Comparison of ENCODE assay signal across 12 mouse cellular contexts in the genomic region with DNA sequence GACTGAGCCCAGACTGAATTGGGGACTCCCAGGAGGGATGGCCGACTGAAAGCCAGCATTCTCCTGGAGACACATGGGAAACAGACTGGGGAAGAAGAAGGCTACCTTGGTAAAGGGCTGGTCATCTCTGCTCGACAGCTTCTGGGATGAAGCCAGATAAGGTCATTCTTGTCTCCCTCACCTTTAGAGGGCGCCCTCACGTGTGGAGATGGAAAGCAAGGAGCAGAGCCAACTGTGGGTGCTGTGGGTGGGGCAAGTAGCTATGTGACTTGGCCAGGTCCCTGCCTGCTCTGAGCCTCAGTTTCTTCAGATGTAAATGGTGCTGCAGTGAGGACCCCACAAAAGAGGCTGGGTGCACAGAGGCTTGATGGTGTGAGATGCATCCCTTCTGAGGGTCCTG. TPM values are rescaled to one million over a fixed set of nuclear protein-coding genes. Genes with fewer than 3 reads are reported as not detected.
DNase-seq lines count a peak whose midpoint lies in the region; ATAC-seq and TF ChIP-seq lines count a peak whose summit lies in the region.
"Had no signal": no experiment of that assay in that cellular context is flagged by ENCODE, and none has a peak within 500 bp of the region (broad histone marks: within the 10 kb centered on the region; RNA-seq: fewer than 3 reads in every experiment).

No protein-coding gene starts in this region.

- peak; percentile 47 for DNase-seq in gastrocnemius, adult 18-20 months (ENCODE audit: low spot score)
- no peak for DNase-seq in gastrocnemius, postnatal 36 days
- DNase-seq in lung, postnatal 0 days (ENCODE audit: low spot score) = no peak
- DNase-seq in lung, postnatal 4 days = no peak
- peak; percentile 21 for DNase-seq in ES-E14 (ENCODE audit: low read depth, low spot score)
- no peak for DNase-seq in liver, postnatal 0 days
- DNase-seq in midbrain, embryonic 14.5 days = no peak
- DNase-seq: gastrocnemius, postnatal 25 days; kidney, postnatal 10 days had no signal

- no peak overlapping the region for H3K4me3 ChIP-seq in lung, postnatal 0 days (ENCODE audit: low read depth, low read length)
- no peak overlapping the region for H3K4me3 ChIP-seq in ES-E14 (ENCODE audit: insufficient read depth in 1 of 2, low read depth in 1 of 2, low read length in 2 of 2, poor library complexity in 1 of 2, severe bottlenecking in 1 of 2)
- H3K4me3 ChIP-seq in liver, postnatal 0 days (ENCODE audit: low read depth, low read length) = no peak overlapping the region
- no peak overlapping the region for H3K4me3 ChIP-seq in midbrain, embryonic 14.5 days (replicated peaks; ENCODE audit: low read depth, low read length)
- H3K4me3 ChIP-seq: myocyte had no signal

- no peak overlapping the region for H3K9ac ChIP-seq in lung, postnatal 0 days (replicated peaks; ENCODE audit: low read depth)
- H3K9ac ChIP-seq in ES-E14 (ENCODE audit: insufficient read depth, low read depth, low read length, poor library complexity, severe bottlenecking) = no peak overlapping the region
- H3K9ac ChIP-seq in liver, postnatal 0 days (replicated peaks) = no peak overlapping the region
- H3K9ac ChIP-seq in midbrain, embryonic 14.5 days (replicated peaks; ENCODE audit: low read length) = no peak overlapping the region

- no peaks in the 10 kb centered on the region for H3K9me3 ChIP-seq in lung, postnatal 0 days (ENCODE audit: low read length)
- no peaks in the 10 kb centered on the region for H3K9me3 ChIP-seq in ES-E14 (ENCODE audit: control insufficient read depth, insufficient read depth, low read depth, low read length)
- H3K9me3 ChIP-seq in liver, postnatal 0 days (ENCODE audit: low read length) = no peaks in the 10 kb centered on the region
- H3K9me3 ChIP-seq in midbrain, embryonic 14.5 days (ENCODE audit: control insufficient read depth, low read length) = no peaks in the 10 kb centered on the region

- WGBS in lung, postnatal 0 days = 27% methylated on average over 4 of the region's 4 CpGs
- 34% methylated on average over 4 of the region's 4 CpGs for WGBS in liver, postnatal 0 days (ENCODE audit: insufficient replicate concordance)
- WGBS in midbrain, embryonic 14.5 days = 42% methylated on average over 4 of the region's 4 CpGs

- peak; percentile 28 for TF ChIP-seq CTCF in lung, postnatal 0 days (IDR thresholded peaks at IDR 0.05)
- TF ChIP-seq CTCF in liver, postnatal 0 days (IDR thresholded peaks at IDR 0.05; ENCODE audit: low read depth) = peak; percentile 38

- H3K4me1 ChIP-seq in lung, postnatal 0 days (ENCODE audit: insufficient read depth, low read depth, low read length) = no peaks in the 10 kb centered on the region
- H3K4me1 ChIP-seq in ES-E14 (ENCODE audit: control insufficient read depth in 2 of 2, insufficient read depth in 2 of 2, low read length in 2 of 2, poor library complexity in 1 of 2) = 0 out of 4 replicates have a peak, but pooled peaks cover 0 to 3% of the 10 kb centered on the region in 2 experiments
- H3K4me1 ChIP-seq in liver, postnatal 0 days (ENCODE audit: insufficient read depth) = no peaks in the 10 kb centered on the region
- H3K4me1 ChIP-seq in midbrain, embryonic 14.5 days (ENCODE audit: control insufficient read depth, insufficient read depth, low read length) = no peaks in the 10 kb centered on the region

- no peaks in the 10 kb centered on the region for H3K36me3 ChIP-seq in lung, postnatal 0 days (ENCODE audit: insufficient read depth, low read length)
- no peaks in the 10 kb centered on the region for H3K36me3 ChIP-seq in ES-E14 (ENCODE audit: control insufficient read depth, insufficient read depth, low read length, poor library complexity, severe bottlenecking)
- H3K36me3 ChIP-seq in liver, postnatal 0 days (replicated peaks; ENCODE audit: insufficient read depth, low read length) = no peaks in the 10 kb centered on the region
- no peaks in the 10 kb centered on the region for H3K36me3 ChIP-seq in midbrain, embryonic 14.5 days (ENCODE audit: control insufficient read depth, insufficient read depth, low read length)

- in situ Hi-C loops in ES-E14 (cut with MboI; ENCODE audit: low sequenced_read_pairs in 2 of 2, unreplicated experiment in 2 of 2) = no loop called here

- intact Hi-C loops in gastrocnemius, postnatal 36 days (cut with DNase I) = loop anchor here (2.0 kb wide), 1 partner anchor 76 kb away; no protein-coding TSS in a partner anchor

- TF ChIP-seq EP300 in lung, postnatal 0 days (IDR thresholded peaks at IDR 0.05) = no peak
- TF ChIP-seq EP300 in liver, postnatal 0 days (IDR thresholded peaks at IDR 0.05; ENCODE audit: low read depth) = no peak

- no peak overlapping the region for H3K4me2 ChIP-seq in lung, postnatal 0 days (replicated peaks; ENCODE audit: low read depth, low read length)
- H3K4me2 ChIP-seq in liver, postnatal 0 days (ENCODE audit: low read depth, low read length) = no peak overlapping the region
- no peak overlapping the region for H3K4me2 ChIP-seq in midbrain, embryonic 14.5 days (ENCODE audit: low read length)

- no peak overlapping the region for H3K27ac ChIP-seq in lung, postnatal 0 days (ENCODE audit: low read length)
- H3K27ac ChIP-seq in ES-E14 (ENCODE audit: insufficient read depth, low read depth, low read length, poor library complexity, severe bottlenecking) = no peak overlapping the region
- H3K27ac ChIP-seq in liver, postnatal 0 days (ENCODE audit: low read depth) = no peak overlapping the region
- H3K27ac ChIP-seq in midbrain, embryonic 14.5 days (replicated peaks; ENCODE audit: low read depth, low read length) = no peak overlapping the region

- no peaks in the 10 kb centered on the region for H3K27me3 ChIP-seq in lung, postnatal 0 days (replicated peaks; ENCODE audit: insufficient read depth, low read length)
- no peaks in the 10 kb centered on the region for H3K27me3 ChIP-seq in liver, postnatal 0 days (ENCODE audit: insufficient read depth, low read length)
- H3K27me3 ChIP-seq in midbrain, embryonic 14.5 days (ENCODE audit: control insufficient read depth, insufficient read depth, low read length) = no peaks in the 10 kb centered on the region

- ATAC-seq in lung, postnatal 0 days = no peak
- no peak for ATAC-seq in liver, postnatal 0 days
- ATAC-seq in granulocyte monocyte progenitor cell, adult 5-6 weeks (replicated peaks; ENCODE audit: poor library complexity, severe bottlenecking) = no peak
- no peak for ATAC-seq in midbrain, embryonic 14.5 days (ENCODE audit: low FRiP score, low TSS enrichment)

TF ChIP-seq in ES-E14, 5 proteins besides CTCF, POLR2A, EP300 and RAD21:
- TF ChIP-seq MAFK (IDR thresholded peaks at IDR 0.05; ENCODE audit: insufficient read depth, low read depth, low read length) (no peak), HCFC1 (IDR thresholded peaks at IDR 0.05; ENCODE audit: borderline replicate concordance, insufficient read depth, low read length) (no peak), ZNF384 (IDR thresholded peaks at IDR 0.05; ENCODE audit: low read depth, low read length) (no peak), CHD2 (IDR thresholded peaks at IDR 0.05; ENCODE audit: low read depth, low read length) (no peak), ZC3H11A (IDR thresholded peaks at IDR 0.05; ENCODE audit: borderline replicate concordance, low read depth, low read length) (no peak)
TF ChIP-seq in ES-E14: peak in this region for 0.

RNA-seq across cellular contexts. Expression of a gene that starts 42.2 kb away (rescaled TPM):
- total RNA-seq in gastrocnemius, adult 18-20 months (2021) = 10 to 100 TPM; 17.6 to 26.5 TPM
- 10 to 100 TPM; 19.5 to 20.8 TPM for total RNA-seq in gastrocnemius, postnatal 36 days (2021)
- 0.17 and 0.38 TPM in 2 replicates for polyA plus RNA-seq in lung, postnatal 0 days (2015; fragmentation: Nextera tagmentation; extraction: Ambion mirVana)
- 0.67 and 1.1 TPM in 2 replicates for total RNA-seq in ES-E14 (2012; rRNA removed)
- polyA plus RNA-seq in liver, postnatal 0 days (2015; fragmentation: Nextera tagmentation; extraction: Ambion mirVana) = not detected in 2 replicates
- not detected in 2 replicates for total RNA-seq in granulocyte monocyte progenitor cell, adult 5-6 weeks (2014; fragmentation: Nextera tagmentation)
- total RNA-seq in granulocyte monocyte progenitor cell, adult 5-6 weeks (2017) = not detected in 2 replicates
- polyA plus RNA-seq in midbrain, embryonic 14.5 days (2014; fragmentation: Nextera tagmentation; extraction: Ambion mirVana) = 1.1 and 1.2 TPM in 2 replicates
- total RNA-seq: hematopoietic stem cell, adult 5-6 weeks had no signal
- polyA plus RNA-seq: myocyte had no signal

RNA-seq across cellular contexts. Expression of a gene that starts 52.8 kb away (rescaled TPM):
- total RNA-seq in gastrocnemius, adult 18-20 months (2021) = 10 to 100 TPM; 59.2 to 59.4 TPM
- total RNA-seq in gastrocnemius, postnatal 36 days (2021) = 10 to 100 TPM; 51.5 to 54.6 TPM
- 70.9 and 76.0 TPM in 2 replicates for polyA plus RNA-seq in lung, postnatal 0 days (2015; fragmentation: Nextera tagmentation; extraction: Ambion mirVana)
- 201 and 232 TPM in 2 replicates for total RNA-seq in ES-E14 (2012; rRNA removed)
- 49.1 and 57.4 TPM in 2 replicates for polyA plus RNA-seq in liver, postnatal 0 days (2015; fragmentation: Nextera tagmentation; extraction: Ambion mirVana)
- 72.5 and 76.4 TPM in 2 replicates for total RNA-seq in granulocyte monocyte progenitor cell, adult 5-6 weeks (2014; fragmentation: Nextera tagmentation)
- total RNA-seq in granulocyte monocyte progenitor cell, adult 5-6 weeks (2017) = 114 and 122 TPM in 2 replicates
- polyA plus RNA-seq in midbrain, embryonic 14.5 days (2014; fragmentation: Nextera tagmentation; extraction: Ambion mirVana) = 175 and 221 TPM in 2 replicates

Comparison
In these comparisons a context has a peak if more than half of its experiments do, and no peak if none do; other contexts are left out.
1. DNase-seq: peak in gastrocnemius, adult 18-20 months (single experiment) and ES-E14 (single experiment); none in gastrocnemius, postnatal 36 days (0 of 2), lung, postnatal 0 days (single experiment), lung, postnatal 4 days (0 of 2), liver, postnatal 0 days (single experiment) and midbrain, embryonic 14.5 days (single experiment).